In genomic region chr3:39461561-39461960, GRCm38 (mm10) we compare ENCODE assay signal across 26 mouse cellular contexts.
DNase-seq lines count a peak whose midpoint lies in the region; ATAC-seq and TF ChIP-seq lines count a peak whose summit lies in the region.
"Had no signal": no experiment of that assay in that cellular context is flagged by ENCODE, and none has a peak within 500 bp of the region (broad histone marks: within the 10 kb centered on the region; RNA-seq: fewer than 3 reads in every experiment).

No protein-coding gene starts in this region.

- peak; percentile 5 to 6 for DNase-seq in cerebellum, postnatal 14 days
- DNase-seq in cerebellum, adult 18-20 months, result no peak
- DNase-seq in 416B (ENCODE audit: low read depth) (peak; percentile 1), R1 (ENCODE audit: low read depth, low spot score) (peak; percentile 6)
- DNase-seq in kidney, postnatal 14 days, result no peak
- DNase-seq: adrenal gland, postnatal 10 days; cerebellum, adult 9-10 months; embryo, embryonic 11 days; gastrocnemius, postnatal 14 days; heart, postnatal 36 days; kidney, adult 18-20 months; liver, embryonic 13.5 days; lung, adult 18-20 months; lung, postnatal 14 days; midbrain, embryonic 14.5 days; right cerebral cortex, postnatal 25 days; thymus, postnatal 14 days had no signal

- no peaks in the 10 kb centered on the region for H3K9me3 ChIP-seq in intestine, postnatal 0 days (ENCODE audit: control insufficient read depth)
- H3K9me3 ChIP-seq in intestine, embryonic 16.5 days (ENCODE audit: control insufficient read depth, low read length), result no peaks in the 10 kb centered on the region
- H3K9me3 ChIP-seq in neural tube, embryonic 15.5 days (replicated peaks), result no peaks in the 10 kb centered on the region
- H3K9me3 ChIP-seq: embryonic facial prominence, embryonic 12.5 days; heart, embryonic 10.5 days; hindbrain, embryonic 13.5 days; limb, embryonic 13.5 days; liver, embryonic 13.5 days; stomach, embryonic 15.5 days had no signal

- H3K36me3 ChIP-seq in intestine, postnatal 0 days (ENCODE audit: control insufficient read depth, insufficient read depth), result no peaks in the 10 kb centered on the region
- no peaks in the 10 kb centered on the region for H3K36me3 ChIP-seq in intestine, embryonic 16.5 days (ENCODE audit: control insufficient read depth, insufficient read depth, low read length)
- no peaks in the 10 kb centered on the region for H3K36me3 ChIP-seq in neural tube, embryonic 15.5 days
- H3K36me3 ChIP-seq: embryonic facial prominence, embryonic 12.5 days; heart, embryonic 10.5 days; hindbrain, embryonic 13.5 days; limb, embryonic 13.5 days; liver, embryonic 13.5 days; stomach, embryonic 15.5 days had no signal

- no peak overlapping the region for H3K27ac ChIP-seq in intestine, postnatal 0 days (ENCODE audit: low read depth, low read length)
- no peak overlapping the region for H3K27ac ChIP-seq in intestine, embryonic 16.5 days (ENCODE audit: low read length)
- no peak overlapping the region for H3K27ac ChIP-seq in neural tube, embryonic 15.5 days (replicated peaks)
- H3K27ac ChIP-seq: heart, embryonic 10.5 days; hindbrain, embryonic 13.5 days; liver, embryonic 13.5 days; stomach, embryonic 15.5 days had no signal

- no peak overlapping the region for H3K4me2 ChIP-seq in intestine, postnatal 0 days (replicated peaks; ENCODE audit: low read depth)
- H3K4me2 ChIP-seq in intestine, embryonic 16.5 days (ENCODE audit: low read depth, low read length), result no peak overlapping the region
- no peak overlapping the region for H3K4me2 ChIP-seq in neural tube, embryonic 15.5 days
- H3K4me2 ChIP-seq: embryonic facial prominence, embryonic 12.5 days; hindbrain, embryonic 13.5 days; liver, embryonic 13.5 days; stomach, embryonic 15.5 days had no signal

- no peak overlapping the region for H3K9ac ChIP-seq in intestine, postnatal 0 days (ENCODE audit: low read depth, low read length)
- H3K9ac ChIP-seq in intestine, embryonic 16.5 days (ENCODE audit: low read depth, low read length), result no peak overlapping the region
- H3K9ac ChIP-seq in neural tube, embryonic 15.5 days (replicated peaks), result no peak overlapping the region
- H3K9ac ChIP-seq: embryonic facial prominence, embryonic 12.5 days; hindbrain, embryonic 13.5 days; limb, embryonic 13.5 days; liver, embryonic 13.5 days; stomach, embryonic 15.5 days had no signal

- 89% methylated on average over 4 of the region's 4 CpGs for WGBS in intestine, postnatal 0 days
- WGBS in intestine, embryonic 16.5 days, result 90% methylated on average over 4 of the region's 4 CpGs
- 93% methylated on average over 4 of the region's 4 CpGs for WGBS in neural tube, embryonic 15.5 days

- no peaks in the 10 kb centered on the region for H3K4me1 ChIP-seq in intestine, postnatal 0 days (replicated peaks; ENCODE audit: control insufficient read depth, insufficient read depth, low read length)
- no peaks in the 10 kb centered on the region for H3K4me1 ChIP-seq in intestine, embryonic 16.5 days (ENCODE audit: control insufficient read depth, insufficient read depth, low read length)
- 0 out of 2 replicates have a peak, but pooled peaks cover 3% of the 10 kb centered on the region for H3K4me1 ChIP-seq in neural tube, embryonic 15.5 days
- H3K4me1 ChIP-seq: embryonic facial prominence, embryonic 12.5 days; heart, embryonic 10.5 days; liver, embryonic 13.5 days; stomach, embryonic 15.5 days had no signal

- no peak for ATAC-seq in intestine, postnatal 0 days
- ATAC-seq in intestine, embryonic 16.5 days, result no peak
- no peak for ATAC-seq in neural tube, embryonic 15.5 days (ENCODE audit: low FRiP score)
- ATAC-seq: forebrain, embryonic 16.5 days had no signal

- H3K4me3 ChIP-seq in intestine, postnatal 0 days (ENCODE audit: low read depth, low read length), result no peak overlapping the region
- no peak overlapping the region for H3K4me3 ChIP-seq in intestine, embryonic 16.5 days (ENCODE audit: low read length)
- H3K4me3 ChIP-seq in neural tube, embryonic 15.5 days (replicated peaks), result no peak overlapping the region
- H3K4me3 ChIP-seq: embryonic facial prominence, embryonic 12.5 days; heart, embryonic 10.5 days; hindbrain, embryonic 13.5 days; limb, embryonic 13.5 days; liver, embryonic 13.5 days; stomach, embryonic 15.5 days had no signal

- 0 out of 2 replicates have a peak, but pooled peaks have one; percentile 6 for TF ChIP-seq CTCF in intestine, postnatal 0 days (IDR thresholded peaks at IDR 0.05; ENCODE audit: low read depth)

- H3K27me3 ChIP-seq in intestine, postnatal 0 days (replicated peaks; ENCODE audit: control insufficient read depth, insufficient read depth, low read length), result no peaks in the 10 kb centered on the region
- no peaks in the 10 kb centered on the region for H3K27me3 ChIP-seq in intestine, embryonic 16.5 days (replicated peaks; ENCODE audit: control insufficient read depth, insufficient read depth, low read length)
- no peaks in the 10 kb centered on the region for H3K27me3 ChIP-seq in neural tube, embryonic 15.5 days (replicated peaks)
- H3K27me3 ChIP-seq: embryonic facial prominence, embryonic 12.5 days; hindbrain, embryonic 13.5 days; limb, embryonic 13.5 days; liver, embryonic 13.5 days; stomach, embryonic 15.5 days had no signal

Comparison
In these comparisons a context has a peak if more than half of its experiments do, and no peak if none do; other contexts are left out.
1. DNase-seq: peak in cerebellum, postnatal 14 days (2 of 2), 416B (single experiment) and R1 (single experiment); none in cerebellum, adult 18-20 months (0 of 2) and kidney, postnatal 14 days (single experiment).